Mouse (Mus musculus) ES-Bruce4 (cell line): ENCODE data around the gene Tmem132c. TPM values are rescaled to one million over a fixed set of nuclear protein-coding genes. Genes with fewer than 3 reads are reported as not detected.
A peak's percentile ranks its signal among the peaks of the same experiment; 100 is the strongest.

ENCODE experiments used
- H3K27ac ChIP-seq: 2 replicates; pipeline ENCODE4 v1.5.1; 2012; ENCODE audit warnings: low read length, inconsistent platforms; ENCODE audit not compliant: insufficient read depth
- H3K27me3 ChIP-seq: 2 replicates; pipeline ENCODE4 v1.6.1; 2012; ENCODE audit warnings: mild to moderate bottlenecking, low read length, inconsistent platforms; ENCODE audit not compliant: control insufficient read depth, poor library complexity, insufficient read depth, severe bottlenecking
- H3K36me3 ChIP-seq: 2 replicates; pipeline ENCODE4 v1.6.1; 2012; ENCODE audit warnings: inconsistent platforms, mild to moderate bottlenecking, low read length, moderate library complexity; ENCODE audit not compliant: control insufficient read depth, poor library complexity, insufficient read depth, severe bottlenecking
- H3K4me1 ChIP-seq: one replicate; pipeline ENCODE4 v1.8.1; 2011; ENCODE audit warnings: low read length; ENCODE audit not compliant: control insufficient read depth, insufficient read depth
- H3K4me3 ChIP-seq: 2 replicates; pipeline ENCODE4 v1.5.1; 2011; ENCODE audit warnings: low read depth, mild to moderate bottlenecking, low read length
- H3K9ac ChIP-seq: 2 replicates; pipeline ENCODE4 v1.6.1; 2012; ENCODE audit warnings: low read depth, mild to moderate bottlenecking, inconsistent platforms; ENCODE audit not compliant: poor library complexity, severe bottlenecking
- H3K9me3 ChIP-seq: replicated peaks from 2 replicates; pipeline ENCODE4 v1.6.1; 2012; ENCODE audit warnings: mild to moderate bottlenecking, low read length, inconsistent platforms; ENCODE audit not compliant: control insufficient read depth, poor library complexity, insufficient read depth, severe bottlenecking
- CTCF ChIP-seq: IDR thresholded peaks from one replicate; pipeline ENCODE4 v1.8.1; 2011; ENCODE audit warnings: low read depth, low read length
- EP300 ChIP-seq: IDR thresholded peaks from 2 replicates; pipeline ENCODE4 v1.6.1; 2011; ENCODE audit warnings: low read depth, low read length; ENCODE audit not compliant: insufficient read depth
- POLR2A ChIP-seq: IDR thresholded peaks from one replicate; pipeline ENCODE4 v1.8.1; 2011; ENCODE audit warnings: low read length; ENCODE audit not compliant: insufficient read depth
- polyA plus RNA-seq: library from polyadenylated mRNA; stranded (reverse); fragments of >200 nt; gene quantifications from 2 replicates; pipeline ENCODE4 v1.2.4, GENCODE M21; 2011; ENCODE audit warnings: low read depth; ENCODE audit not compliant: missing spikeins, insufficient read depth, insufficient read length

The Tmem132c gene
- polyA plus RNA-seq, 1 experiment, result 3.1 TPM

GRCm38 (mm10) chr5:127271145-127271544 is 29.5 kb downstream of the Tmem132c start:
- TF ChIP-seq EP300 (no peak), CTCF (peak; percentile 33), POLR2A (no peak)
- no peak overlapping the region for H3K4me3 ChIP-seq
- no peaks in the 10 kb centered on the region for H3K27me3 ChIP-seq
- H3K27ac ChIP-seq, result no peak overlapping the region
- no peak overlapping the region for H3K9ac ChIP-seq
- H3K36me3 ChIP-seq, result no peaks in the 10 kb centered on the region
- H3K4me1 ChIP-seq, result no peaks in the 10 kb centered on the region
- no peaks in the 10 kb centered on the region for H3K9me3 ChIP-seq

- H3K27me3 ChIP-seq, result no peaks in the 10 kb centered on the region
- no peak overlapping the region for H3K27ac ChIP-seq
- no peak overlapping the region for H3K9ac ChIP-seq
- H3K4me1 ChIP-seq, result no peaks in the 10 kb centered on the region
- TF ChIP-seq POLR2A (no peak), CTCF (no peak), EP300 (no peak)
- H3K4me3 ChIP-seq, result no peak overlapping the region
- H3K9me3 ChIP-seq, result no peaks in the 10 kb centered on the region
- H3K36me3 ChIP-seq, result no peaks in the 10 kb centered on the region
These were observed 37.9 kb downstream of the Tmem132c start for GRCm38 (mm10) chr5:127279462-127279861.

- Histone ChIP-seq H3K9ac (no peak overlapping the region), H3K4me3 (no peak overlapping the region), H3K27ac (no peak overlapping the region), H3K36me3 (no peaks in the 10 kb centered on the region), H3K27me3 (no peaks in the 10 kb centered on the region), H3K4me1 (no peaks in the 10 kb centered on the region), H3K9me3 (no peaks in the 10 kb centered on the region)
- TF ChIP-seq EP300 (no peak), POLR2A (no peak), CTCF (no peak)
These were observed 39.6 kb downstream of the Tmem132c start for GRCm38 (mm10) chr5:127281186-127281585.

- no peaks in the 10 kb centered on the region for H3K27me3 ChIP-seq
- H3K9me3 ChIP-seq, result no peaks in the 10 kb centered on the region
- H3K36me3 ChIP-seq, result no peaks in the 10 kb centered on the region
- TF ChIP-seq POLR2A, result no peak
- TF ChIP-seq EP300, result no peak
- no peak for TF ChIP-seq CTCF
- no peaks in the 10 kb centered on the region for H3K4me1 ChIP-seq
- no peak overlapping the region for H3K9ac ChIP-seq
- no peak overlapping the region for H3K4me3 ChIP-seq
- no peak overlapping the region for H3K27ac ChIP-seq
These were observed 41.0 kb downstream of the Tmem132c start for GRCm38 (mm10) chr5:127282539-127283123.

- TF ChIP-seq POLR2A (no peak), EP300 (no peak), CTCF (no peak)
- Histone ChIP-seq H3K36me3 (no peaks in the 10 kb centered on the region), H3K27ac (no peak overlapping the region), H3K4me1 (no peaks in the 10 kb centered on the region), H3K4me3 (no peak overlapping the region), H3K9me3 (no peaks in the 10 kb centered on the region), H3K9ac (no peak overlapping the region), H3K27me3 (no peaks in the 10 kb centered on the region)
These were observed 45.3 kb downstream of the Tmem132c start for GRCm38 (mm10) chr5:127286886-127287285.

GRCm38 (mm10) chr5:127289659-127290058 is 48.1 kb downstream of the Tmem132c start:
- Histone ChIP-seq H3K27ac (no peak overlapping the region), H3K36me3 (no peaks in the 10 kb centered on the region), H3K4me1 (no peaks in the 10 kb centered on the region), H3K27me3 (no peaks in the 10 kb centered on the region), H3K4me3 (no peak overlapping the region), H3K9me3 (no peaks in the 10 kb centered on the region), H3K9ac (no peak overlapping the region)
- TF ChIP-seq CTCF, result no peak
- no peak for TF ChIP-seq EP300
- TF ChIP-seq POLR2A, result no peak
